Mouse (Mus musculus): ENCODE results near the gene Jazf1. TPM values are rescaled to one million over a fixed set of nuclear protein-coding genes. Genes with fewer than 3 reads are reported as not detected.
A peak's percentile ranks its signal among the peaks of the same experiment; 100 is the strongest.

Jazf1 gene
- polyA plus RNA-seq (2015; fragmentation: Nextera tagmentation; extraction: Ambion mirVana) = 2.5 and 3.3 TPM in 2 replicates

GRCm38 (mm10) chr6:53067989-53068874 lies at the start of gene Jazf1:
TSS of gene Jazf1 (minus strand) at chr6:53068631.
- Histone ChIP-seq H3K4me2 (ENCODE audit: low read depth, low read length) (peak within 1 kb of the TSS; percentile 83), H3K27ac (ENCODE audit: low read depth) (peak within 1 kb of the TSS; percentile 71; the same call in 1 of the 2 replicates), H3K4me1 (ENCODE audit: insufficient read depth) (0 out of 2 replicates have a peak, but pooled peaks cover 8% of the 10 kb centered on the region), H3K9me3 (ENCODE audit: low read length) (no peaks in the 10 kb centered on the region), H3K36me3 (replicated peaks; ENCODE audit: insufficient read depth, low read length) (no peaks in the 10 kb centered on the region), H3K4me3 (ENCODE audit: low read depth, low read length) (peak within 1 kb of the TSS; percentile 75), H3K27me3 (ENCODE audit: insufficient read depth, low read length) (0 out of 2 replicates have a peak, but pooled peaks cover 7% of the 10 kb centered on the region), H3K9ac (replicated peaks) (peak within 1 kb of the TSS; percentile 73)
- WGBS (ENCODE audit: insufficient replicate concordance) = 3% methylated on average over 57 of the region's 133 CpGs
- peak; percentile 62 for DNase-seq
- TF ChIP-seq CTCF (IDR thresholded peaks at IDR 0.05; ENCODE audit: low read depth) = no peak
- no peak for TF ChIP-seq EP300 (IDR thresholded peaks at IDR 0.05; ENCODE audit: low read depth)
- ATAC-seq = peak; percentile 82

- TF ChIP-seq CTCF (IDR thresholded peaks at IDR 0.05; ENCODE audit: low read depth) (no peak), EP300 (IDR thresholded peaks at IDR 0.05; ENCODE audit: low read depth) (0 out of 2 replicates have a peak, but pooled peaks have one; percentile 4)
- H3K4me3 ChIP-seq (ENCODE audit: low read depth, low read length) = no peak overlapping the region
- H3K4me2 ChIP-seq (ENCODE audit: low read depth, low read length) = no peak overlapping the region
- no peak overlapping the region for H3K27ac ChIP-seq (ENCODE audit: low read depth)
- WGBS (ENCODE audit: insufficient replicate concordance) = 50% methylated on average over 1 of the region's 1 CpGs
- H3K27me3 ChIP-seq (ENCODE audit: insufficient read depth, low read length) = no peaks in the 10 kb centered on the region
- H3K36me3 ChIP-seq (replicated peaks; ENCODE audit: insufficient read depth, low read length) = no peaks in the 10 kb centered on the region
- no peak for DNase-seq
- peak; percentile 57 for ATAC-seq
- H3K9ac ChIP-seq (replicated peaks) = no peak overlapping the region
- H3K9me3 ChIP-seq (ENCODE audit: low read length) = no peaks in the 10 kb centered on the region
- peaks cover 7% of the 10 kb centered on the region for H3K4me1 ChIP-seq (ENCODE audit: insufficient read depth)
These were observed 49.4 kb upstream of the Jazf1 start for GRCm38 (mm10) chr6:53117855-53118254.

- DNase-seq (no peak), ATAC-seq (no peak)
- Histone ChIP-seq H3K9ac (replicated peaks) (no peak overlapping the region), H3K36me3 (replicated peaks; ENCODE audit: insufficient read depth, low read length) (no peaks in the 10 kb centered on the region), H3K4me3 (ENCODE audit: low read depth, low read length) (no peak overlapping the region), H3K9me3 (ENCODE audit: low read length) (no peaks in the 10 kb centered on the region), H3K27ac (ENCODE audit: low read depth) (no peak overlapping the region), H3K4me1 (ENCODE audit: insufficient read depth) (no peaks in the 10 kb centered on the region), H3K4me2 (ENCODE audit: low read depth, low read length) (no peak overlapping the region), H3K27me3 (ENCODE audit: insufficient read depth, low read length) (no peaks in the 10 kb centered on the region)
- TF ChIP-seq CTCF (IDR thresholded peaks at IDR 0.05; ENCODE audit: low read depth) (no peak), EP300 (IDR thresholded peaks at IDR 0.05; ENCODE audit: low read depth) (no peak)
- 35% methylated on average over 4 of the region's 4 CpGs for WGBS (ENCODE audit: insufficient replicate concordance)
These were observed 18.4 kb upstream of the Jazf1 start for GRCm38 (mm10) chr6:53086879-53087278.

- WGBS (ENCODE audit: insufficient replicate concordance) = 55% methylated on average over 4 of the region's 4 CpGs
- ATAC-seq = no peak
These were observed 12.8 kb upstream of the Jazf1 start for GRCm38 (mm10) chr6:53081241-53081640.

GRCm38 (mm10) chr6:53078671-53079070 lies 10.2 kb upstream of the Jazf1 start:
- TF ChIP-seq CTCF (IDR thresholded peaks at IDR 0.05; ENCODE audit: low read depth) (no peak), EP300 (IDR thresholded peaks at IDR 0.05; ENCODE audit: low read depth) (no peak)
- no peaks in the 10 kb centered on the region for H3K4me1 ChIP-seq (ENCODE audit: insufficient read depth)
- WGBS (ENCODE audit: insufficient replicate concordance) = 42% methylated on average over 2 of the region's 2 CpGs
- no peak for ATAC-seq
- DNase-seq = no peak
- no peaks in the 10 kb centered on the region for H3K9me3 ChIP-seq (ENCODE audit: low read length)
- H3K27me3 ChIP-seq (ENCODE audit: insufficient read depth, low read length) = no peaks in the 10 kb centered on the region
- H3K36me3 ChIP-seq (replicated peaks; ENCODE audit: insufficient read depth, low read length) = no peaks in the 10 kb centered on the region
- H3K4me2 ChIP-seq (ENCODE audit: low read depth, low read length) = no peak overlapping the region
- H3K4me3 ChIP-seq (ENCODE audit: low read depth, low read length) = no peak overlapping the region
- H3K27ac ChIP-seq (ENCODE audit: low read depth) = no peak overlapping the region
- no peak overlapping the region for H3K9ac ChIP-seq (replicated peaks)

More at GRCm38 (mm10) chr6:53081241-53081640, 12.8 kb upstream of the Jazf1 start:
- no peak overlapping the region for H3K9ac ChIP-seq (replicated peaks)
- DNase-seq = no peak
- no peaks in the 10 kb centered on the region for H3K4me1 ChIP-seq (ENCODE audit: insufficient read depth)
- no peak overlapping the region for H3K4me3 ChIP-seq (ENCODE audit: low read depth, low read length)
- no peak overlapping the region for H3K4me2 ChIP-seq (ENCODE audit: low read depth, low read length)
- no peaks in the 10 kb centered on the region for H3K27me3 ChIP-seq (ENCODE audit: insufficient read depth, low read length)
- H3K36me3 ChIP-seq (replicated peaks; ENCODE audit: insufficient read depth, low read length) = no peaks in the 10 kb centered on the region
- H3K27ac ChIP-seq (ENCODE audit: low read depth) = no peak overlapping the region
- TF ChIP-seq CTCF (IDR thresholded peaks at IDR 0.05; ENCODE audit: low read depth) (no peak), EP300 (IDR thresholded peaks at IDR 0.05; ENCODE audit: low read depth) (no peak)
- H3K9me3 ChIP-seq (ENCODE audit: low read length) = no peaks in the 10 kb centered on the region

- 57% methylated on average over 6 of the region's 6 CpGs for WGBS (ENCODE audit: insufficient replicate concordance)
- Histone ChIP-seq H3K27me3 (ENCODE audit: insufficient read depth, low read length) (0 out of 2 replicates have a peak, but pooled peaks cover 7% of the 10 kb centered on the region), H3K36me3 (replicated peaks; ENCODE audit: insufficient read depth, low read length) (no peaks in the 10 kb centered on the region), H3K9me3 (ENCODE audit: low read length) (no peaks in the 10 kb centered on the region), H3K4me2 (ENCODE audit: low read depth, low read length) (no peak overlapping the region), H3K27ac (ENCODE audit: low read depth) (no peak overlapping the region), H3K4me1 (ENCODE audit: insufficient read depth) (0 out of 2 replicates have a peak, but pooled peaks cover 8% of the 10 kb centered on the region), H3K4me3 (ENCODE audit: low read depth, low read length) (no peak overlapping the region), H3K9ac (replicated peaks) (no peak overlapping the region)
- DNase-seq (no peak), ATAC-seq (peak; percentile 51; the same call in 1 of the 2 replicates)
- TF ChIP-seq CTCF (IDR thresholded peaks at IDR 0.05; ENCODE audit: low read depth) (no peak), EP300 (IDR thresholded peaks at IDR 0.05; ENCODE audit: low read depth) (no peak)
These were observed 3.3 kb upstream of the Jazf1 start for GRCm38 (mm10) chr6:53071732-53072131.

All from liver, postnatal 0 days (tissue).